ENCODE assay signal across 25 mouse cellular contexts in genomic region chr6:25463011-25463410, GRCm38 (mm10).
"Had no signal": no experiment of that assay in that cellular context is flagged by ENCODE, and none has a peak within 500 bp of the region (broad histone marks: within the 10 kb centered on the region; RNA-seq: fewer than 3 reads in every experiment).

No protein-coding gene starts in this region.

- DNase-seq: gastrocnemius, postnatal 14 days; gastrocnemius, postnatal 36 days; heart, adult 11 months; heart, adult 2 months; heart, postnatal 14 days; heart, postnatal 36 days; kidney, adult 11 months; kidney, adult 2 months; kidney, adult 9 months; kidney, postnatal 14 days; kidney, postnatal 36 days; layer of hippocampus, postnatal 36 days; left cerebral cortex, postnatal 4 days had no signal

- H3K27ac ChIP-seq: heart, adult 2 months; heart, embryonic 13.5 days; heart, embryonic 15.5 days; hindbrain, embryonic 13.5 days; hindbrain, embryonic 15.5 days; hindbrain, postnatal 0 days; kidney, embryonic 15.5 days; kidney, postnatal 0 days; left cerebral cortex, adult 2 months; limb, embryonic 13.5 days; limb, embryonic 15.5 days; liver, embryonic 12.5 days; liver, embryonic 14.5 days had no signal

- H3K4me3 ChIP-seq: heart, adult 2 months; heart, embryonic 13.5 days; heart, embryonic 15.5 days; hindbrain, embryonic 13.5 days; hindbrain, embryonic 15.5 days; kidney, embryonic 15.5 days; left cerebral cortex, adult 2 months; limb, embryonic 13.5 days; limb, embryonic 15.5 days; liver, embryonic 12.5 days had no signal
